Comparison of ENCODE assay signal across 10 mouse cellular contexts in genomic region chr3:31098556-31098955, GRCm38 (mm10). TPM values are rescaled to one million over a fixed set of nuclear protein-coding genes. Genes with fewer than 3 reads are reported as not detected.
A peak's percentile ranks its signal among the peaks of the same experiment; 100 is the strongest.
DNase-seq lines count a peak whose midpoint lies in the region; ATAC-seq lines count a peak whose summit lies in the region.
"Had no signal": no experiment of that assay in that cellular context is flagged by ENCODE, and none has a peak within 500 bp of the region (broad histone marks: within the 10 kb centered on the region; RNA-seq: fewer than 3 reads in every experiment).

No protein-coding gene starts in this region.

- H3K4me2 ChIP-seq in forebrain, embryonic 12.5 days: peak overlapping the region; percentile 19
- no peak overlapping the region for H3K4me2 ChIP-seq in forebrain, embryonic 11.5 days (ENCODE audit: low read depth, low read length, severe bottlenecking)
- peak overlapping the region; percentile 28; the same call in 1 of the 2 replicates for H3K4me2 ChIP-seq in liver, embryonic 11.5 days
- no peak overlapping the region for H3K4me2 ChIP-seq in liver, embryonic 12.5 days
- H3K4me2 ChIP-seq in hindbrain, embryonic 11.5 days (replicated peaks; ENCODE audit: low read depth, low read length): peak overlapping the region; percentile 26; the same call in 1 of the 2 replicates
- H3K4me2 ChIP-seq in midbrain, embryonic 16.5 days (ENCODE audit: low read length): peak overlapping the region; percentile 42; the same call in 1 of the 2 replicates

- H3K4me3 ChIP-seq in forebrain, embryonic 12.5 days (replicated peaks): no peak overlapping the region
- no peak overlapping the region for H3K4me3 ChIP-seq in forebrain, embryonic 11.5 days (ENCODE audit: low read depth, low read length)
- H3K4me3 ChIP-seq in liver, embryonic 11.5 days (ENCODE audit: low read depth, low read length): no peak overlapping the region
- no peak overlapping the region for H3K4me3 ChIP-seq in liver, embryonic 12.5 days
- H3K4me3 ChIP-seq in hindbrain, embryonic 11.5 days (ENCODE audit: low read depth, low read length): peak overlapping the region; percentile 21
- no peak overlapping the region for H3K4me3 ChIP-seq in midbrain, embryonic 16.5 days (ENCODE audit: low read depth, low read length)

- no peak overlapping the region for H3K9ac ChIP-seq in forebrain, embryonic 12.5 days
- no peak overlapping the region for H3K9ac ChIP-seq in forebrain, embryonic 11.5 days (ENCODE audit: low read length)
- no peak overlapping the region for H3K9ac ChIP-seq in liver, embryonic 11.5 days (ENCODE audit: low read depth, low read length)
- H3K9ac ChIP-seq in liver, embryonic 12.5 days: no peak overlapping the region
- no peak overlapping the region for H3K9ac ChIP-seq in hindbrain, embryonic 11.5 days (ENCODE audit: low read depth, low read length)
- no peak overlapping the region for H3K9ac ChIP-seq in midbrain, embryonic 16.5 days (ENCODE audit: low read depth, low read length)
- H3K9ac ChIP-seq: liver, embryonic 14.5 days had no signal

- no peak for ATAC-seq in forebrain, embryonic 12.5 days (ENCODE audit: low FRiP score)
- ATAC-seq in forebrain, embryonic 11.5 days (replicated peaks; ENCODE audit: low FRiP score): no peak
- ATAC-seq in liver, embryonic 11.5 days (replicated peaks; ENCODE audit: low FRiP score): no peak
- ATAC-seq in liver, embryonic 12.5 days: no peak
- ATAC-seq in hindbrain, embryonic 11.5 days (ENCODE audit: low FRiP score): no peak
- ATAC-seq in midbrain, embryonic 16.5 days: no peak
- no peak for ATAC-seq in granulocyte monocyte progenitor cell, adult 5-6 weeks (replicated peaks; ENCODE audit: poor library complexity, severe bottlenecking)

- H3K4me1 ChIP-seq in forebrain, embryonic 12.5 days: peaks cover 41% of the 10 kb centered on the region
- H3K4me1 ChIP-seq in forebrain, embryonic 11.5 days (replicated peaks; ENCODE audit: control insufficient read depth, insufficient read depth, low read length): peaks cover 5% of the 10 kb centered on the region; the same call in 1 of the 2 replicates
- peaks cover 9% of the 10 kb centered on the region; the same call in 1 of the 2 replicates for H3K4me1 ChIP-seq in liver, embryonic 11.5 days (replicated peaks; ENCODE audit: control insufficient read depth, insufficient read depth, low read length)
- peaks cover 32% of the 10 kb centered on the region for H3K4me1 ChIP-seq in liver, embryonic 12.5 days
- H3K4me1 ChIP-seq in hindbrain, embryonic 11.5 days (replicated peaks; ENCODE audit: control insufficient read depth, insufficient read depth, low read length): peaks cover 9% of the 10 kb centered on the region
- H3K4me1 ChIP-seq in midbrain, embryonic 16.5 days (ENCODE audit: control insufficient read depth, insufficient read depth, low read length): peaks cover 43% of the 10 kb centered on the region

- WGBS in forebrain, embryonic 12.5 days: 90% methylated on average over 1 of the region's 1 CpGs
- WGBS in forebrain, embryonic 11.5 days: 84% methylated on average over 1 of the region's 1 CpGs
- WGBS in liver, embryonic 11.5 days: 88% methylated on average over 1 of the region's 1 CpGs
- 80% methylated on average over 1 of the region's 1 CpGs for WGBS in liver, embryonic 12.5 days (ENCODE audit: insufficient replicate concordance)
- WGBS in hindbrain, embryonic 11.5 days: 86% methylated on average over 1 of the region's 1 CpGs
- WGBS in midbrain, embryonic 16.5 days: 82% methylated on average over 1 of the region's 1 CpGs

- H3K36me3 ChIP-seq in forebrain, embryonic 12.5 days (replicated peaks): no peaks in the 10 kb centered on the region; the same call in none of the 2 replicates
- H3K36me3 ChIP-seq in forebrain, embryonic 11.5 days (ENCODE audit: control insufficient read depth, insufficient read depth, low read length): no peaks in the 10 kb centered on the region
- H3K36me3 ChIP-seq in liver, embryonic 11.5 days (ENCODE audit: control insufficient read depth, insufficient read depth, low read length): no peaks in the 10 kb centered on the region
- peaks cover 3% of the 10 kb centered on the region; the same call in 1 of the 2 replicates for H3K36me3 ChIP-seq in liver, embryonic 12.5 days
- no peaks in the 10 kb centered on the region for H3K36me3 ChIP-seq in hindbrain, embryonic 11.5 days (ENCODE audit: control insufficient read depth, insufficient read depth, low read length)
- 0 out of 2 replicates have a peak, but pooled peaks cover 2% of the 10 kb centered on the region for H3K36me3 ChIP-seq in midbrain, embryonic 16.5 days (ENCODE audit: control insufficient read depth, insufficient read depth, low read length)

- no peaks in the 10 kb centered on the region for H3K9me3 ChIP-seq in forebrain, embryonic 12.5 days
- H3K9me3 ChIP-seq in forebrain, embryonic 11.5 days (ENCODE audit: control insufficient read depth, low read length): no peaks in the 10 kb centered on the region
- no peaks in the 10 kb centered on the region for H3K9me3 ChIP-seq in liver, embryonic 11.5 days (ENCODE audit: control insufficient read depth, low read length)
- H3K9me3 ChIP-seq in liver, embryonic 12.5 days (replicated peaks): no peaks in the 10 kb centered on the region
- H3K9me3 ChIP-seq in hindbrain, embryonic 11.5 days (ENCODE audit: control insufficient read depth, low read length): no peaks in the 10 kb centered on the region
- no peaks in the 10 kb centered on the region for H3K9me3 ChIP-seq in midbrain, embryonic 16.5 days (replicated peaks; ENCODE audit: control insufficient read depth, low read length, poor library complexity, severe bottlenecking)

- DNase-seq in forebrain, embryonic 11.5 days (ENCODE audit: low spot score): no peak
- DNase-seq in liver, embryonic 11.5 days (ENCODE audit: low spot score): no peak
- no peak for DNase-seq in hindbrain, embryonic 11.5 days (ENCODE audit: low spot score)
- DNase-seq in left cerebral cortex, adult 9 months (ENCODE audit: low spot score in 2 of 2): no peak
- DNase-seq: kidney, adult 11 months had no signal

- no peaks in the 10 kb centered on the region for H3K27me3 ChIP-seq in forebrain, embryonic 12.5 days
- no peaks in the 10 kb centered on the region for H3K27me3 ChIP-seq in forebrain, embryonic 11.5 days (ENCODE audit: control insufficient read depth, insufficient read depth, low read length)
- H3K27me3 ChIP-seq in liver, embryonic 11.5 days (replicated peaks; ENCODE audit: control insufficient read depth, insufficient read depth, low read length): no peaks in the 10 kb centered on the region
- H3K27me3 ChIP-seq in liver, embryonic 12.5 days (replicated peaks): no peaks in the 10 kb centered on the region
- H3K27me3 ChIP-seq in hindbrain, embryonic 11.5 days (ENCODE audit: control insufficient read depth, insufficient read depth, low read length): no peaks in the 10 kb centered on the region
- no peaks in the 10 kb centered on the region for H3K27me3 ChIP-seq in midbrain, embryonic 16.5 days (ENCODE audit: control insufficient read depth, insufficient read depth, low read depth, low read length)

- H3K27ac ChIP-seq in forebrain, embryonic 12.5 days: no peak overlapping the region
- no peak overlapping the region for H3K27ac ChIP-seq in forebrain, embryonic 11.5 days (ENCODE audit: low read depth, low read length)
- H3K27ac ChIP-seq in liver, embryonic 11.5 days (ENCODE audit: low read depth, low read length): no peak overlapping the region
- H3K27ac ChIP-seq in liver, embryonic 12.5 days: no peak overlapping the region
- no peak overlapping the region for H3K27ac ChIP-seq in hindbrain, embryonic 11.5 days (ENCODE audit: low read depth, low read length)
- no peak overlapping the region for H3K27ac ChIP-seq in midbrain, embryonic 16.5 days (ENCODE audit: low read length)
- H3K27ac ChIP-seq: liver, embryonic 14.5 days had no signal

RNA-seq across cellular contexts. Expression of gene Skil, which starts 3.7 kb away (rescaled TPM):
- polyA plus RNA-seq in forebrain, embryonic 12.5 days (2016; fragmentation: Nextera tagmentation; extraction: Ambion mirVana): 40.1 and 40.2 TPM in 2 replicates
- 31.6 and 33.5 TPM in 2 replicates for polyA plus RNA-seq in forebrain, embryonic 11.5 days (2014; fragmentation: Nextera tagmentation; extraction: Ambion mirVana)
- 14.2 and 16.6 TPM in 2 replicates for polyA plus RNA-seq in liver, embryonic 11.5 days (2014; fragmentation: Nextera tagmentation; extraction: Ambion mirVana)
- polyA plus RNA-seq in liver, embryonic 12.5 days (2016; fragmentation: Nextera tagmentation; extraction: Ambion mirVana): 7.6 and 8.5 TPM in 2 replicates
- 57.9 and 71.1 TPM in 2 replicates for polyA plus RNA-seq in hindbrain, embryonic 11.5 days (2014; fragmentation: Nextera tagmentation; extraction: Ambion mirVana)
- polyA plus RNA-seq in midbrain, embryonic 16.5 days (2015; fragmentation: Nextera tagmentation; extraction: Ambion mirVana): 29.9 and 32.4 TPM in 2 replicates
- total RNA-seq in granulocyte monocyte progenitor cell, adult 5-6 weeks (2014; fragmentation: Nextera tagmentation): 5.0 and 7.4 TPM in 2 replicates
- total RNA-seq in granulocyte monocyte progenitor cell, adult 5-6 weeks (2017): 9.2 and 10.5 TPM in 2 replicates

RNA-seq across cellular contexts. Expression of gene Cldn11, which starts 51.2 kb away (rescaled TPM):
- 33.1 TPM in 2 replicates for polyA plus RNA-seq in forebrain, embryonic 12.5 days (2016; fragmentation: Nextera tagmentation; extraction: Ambion mirVana)
- 15.5 and 17.0 TPM in 2 replicates for polyA plus RNA-seq in forebrain, embryonic 11.5 days (2014; fragmentation: Nextera tagmentation; extraction: Ambion mirVana)
- 0.56 and 0.89 TPM in 2 replicates for polyA plus RNA-seq in liver, embryonic 11.5 days (2014; fragmentation: Nextera tagmentation; extraction: Ambion mirVana)
- 0.18 and 0.23 TPM in 2 replicates for polyA plus RNA-seq in liver, embryonic 12.5 days (2016; fragmentation: Nextera tagmentation; extraction: Ambion mirVana)
- 7.7 and 8.8 TPM in 2 replicates for polyA plus RNA-seq in hindbrain, embryonic 11.5 days (2014; fragmentation: Nextera tagmentation; extraction: Ambion mirVana)
- 37.3 and 41.4 TPM in 2 replicates for polyA plus RNA-seq in midbrain, embryonic 16.5 days (2015; fragmentation: Nextera tagmentation; extraction: Ambion mirVana)
- total RNA-seq in granulocyte monocyte progenitor cell, adult 5-6 weeks (2014; fragmentation: Nextera tagmentation): not detected in 2 replicates
- total RNA-seq in granulocyte monocyte progenitor cell, adult 5-6 weeks (2017): not detected in 2 replicates

Comparison
In these comparisons a context has a peak if more than half of its experiments do, and no peak if none do; other contexts are left out.
1. H3K4me2 ChIP-seq: peak in forebrain, embryonic 12.5 days (single experiment), liver, embryonic 11.5 days (single experiment), hindbrain, embryonic 11.5 days (single experiment) and midbrain, embryonic 16.5 days (single experiment); none in forebrain, embryonic 11.5 days (single experiment) and liver, embryonic 12.5 days (single experiment).